8 mouse cellular contexts compared by ENCODE assay signal in genomic region chr6:83086121-83087035, GRCm38 (mm10). TPM values are rescaled to one million over a fixed set of nuclear protein-coding genes. Genes with fewer than 3 reads are reported as not detected.
DNase-seq lines count a peak whose midpoint lies in the region; ATAC-seq and TF ChIP-seq lines count a peak whose summit lies in the region.

TSS of gene Lbx2 (plus strand) at chr6:83086367.

- no peaks in the 10 kb centered on the region for H3K9me3 ChIP-seq in heart, embryonic 13.5 days
- no peaks in the 10 kb centered on the region for H3K9me3 ChIP-seq in ES-Bruce4 (replicated peaks; ENCODE audit: control insufficient read depth, insufficient read depth, low read length, poor library complexity, severe bottlenecking)
- no peaks in the 10 kb centered on the region for H3K9me3 ChIP-seq in embryonic facial prominence, embryonic 14.5 days (ENCODE audit: control insufficient read depth, low read length)
- H3K9me3 ChIP-seq in liver, embryonic 14.5 days (ENCODE audit: control insufficient read depth, low read length): no peaks in the 10 kb centered on the region

- H3K27ac ChIP-seq in heart, embryonic 13.5 days (replicated peaks): no peak within 1 kb of the TSS
- no peak within 1 kb of the TSS for H3K27ac ChIP-seq in ES-Bruce4 (ENCODE audit: insufficient read depth, low read length)
- H3K27ac ChIP-seq in embryonic facial prominence, embryonic 14.5 days (replicated peaks; ENCODE audit: low read depth, low read length): no peak within 1 kb of the TSS
- H3K27ac ChIP-seq in liver, embryonic 14.5 days: no peak within 1 kb of the TSS

- ATAC-seq in heart, embryonic 13.5 days (ENCODE audit: extremely low read depth, insufficient number of reproducible peaks, low FRiP score, low TSS enrichment): no peak
- no peak for ATAC-seq in embryonic facial prominence, embryonic 14.5 days (ENCODE audit: low read depth)
- no peak for ATAC-seq in liver, embryonic 14.5 days (ENCODE audit: insufficient read depth)

- 2% methylated on average over 33 of the region's 42 CpGs for WGBS in heart, embryonic 13.5 days
- WGBS in embryonic facial prominence, embryonic 14.5 days: 4% methylated on average over 29 of the region's 42 CpGs
- WGBS in liver, embryonic 14.5 days (ENCODE audit: insufficient replicate concordance): 2% methylated on average over 42 of the region's 42 CpGs

- TF ChIP-seq EP300 in ES-Bruce4 (IDR thresholded peaks at IDR 0.05; ENCODE audit: insufficient read depth, low read depth, low read length): no peak
- TF ChIP-seq EP300 in liver, embryonic 14.5 days (IDR thresholded peaks at IDR 0.05; ENCODE audit: low read depth): no peak

- TF ChIP-seq POLR2A in ES-Bruce4 (IDR thresholded peaks at IDR 0.05; ENCODE audit: insufficient read depth, low read length): no peak

- peak within 1 kb of the TSS; percentile 48 for H3K4me3 ChIP-seq in heart, embryonic 13.5 days
- H3K4me3 ChIP-seq in ES-Bruce4 (ENCODE audit: low read depth, low read length): peak within 1 kb of the TSS; percentile 39
- H3K4me3 ChIP-seq in embryonic facial prominence, embryonic 14.5 days (ENCODE audit: low read depth, low read length): peak within 1 kb of the TSS; percentile 18
- H3K4me3 ChIP-seq in liver, embryonic 14.5 days (ENCODE audit: insufficient read depth in 1 of 2, low read depth in 2 of 2, low read length in 2 of 2): peak within 1 kb of the TSS in 1 of 2 experiments; percentile 2; a peak in 1 of 4 replicates

- H3K27me3 ChIP-seq in heart, embryonic 13.5 days (replicated peaks): peaks cover 98% of the 10 kb centered on the region
- H3K27me3 ChIP-seq in ES-Bruce4 (ENCODE audit: control insufficient read depth, insufficient read depth, low read length, poor library complexity, severe bottlenecking): no peaks in the 10 kb centered on the region
- peaks cover 83% of the 10 kb centered on the region for H3K27me3 ChIP-seq in embryonic facial prominence, embryonic 14.5 days (replicated peaks; ENCODE audit: control insufficient read depth, insufficient read depth, low read length)
- H3K27me3 ChIP-seq in liver, embryonic 14.5 days (ENCODE audit: control insufficient read depth, insufficient read depth, low read length): peaks cover 63% of the 10 kb centered on the region

- H3K4me2 ChIP-seq in heart, embryonic 13.5 days: peak within 1 kb of the TSS; percentile 73
- peak within 1 kb of the TSS; percentile 48 for H3K4me2 ChIP-seq in embryonic facial prominence, embryonic 14.5 days (ENCODE audit: low read depth, low read length)
- H3K4me2 ChIP-seq in liver, embryonic 14.5 days (ENCODE audit: low read depth): peak within 1 kb of the TSS; percentile 38

- DNase-seq in heart, postnatal 14 days: no peak
- no peak for DNase-seq in embryonic facial prominence, embryonic 14.5 days (ENCODE audit: low spot score)
- DNase-seq in liver, embryonic 14.5 days (ENCODE audit: low read depth in 3 of 3, low spot score in 3 of 3): no peak
- no peak for DNase-seq in left cerebral cortex, adult 18-20 months (ENCODE audit: low spot score in 2 of 2)
- no peak for DNase-seq in frontal cortex, adult 2 months (ENCODE audit: extremely low spot score in 1 of 2, low spot score in 1 of 2)
- DNase-seq in yolk sac, embryonic 10.5 days (ENCODE audit: low spot score): no peak

- peaks cover 12% of the 10 kb centered on the region for H3K36me3 ChIP-seq in heart, embryonic 13.5 days
- no peaks in the 10 kb centered on the region for H3K36me3 ChIP-seq in ES-Bruce4 (ENCODE audit: control insufficient read depth, insufficient read depth, low read length, poor library complexity, severe bottlenecking)
- H3K36me3 ChIP-seq in embryonic facial prominence, embryonic 14.5 days (ENCODE audit: control insufficient read depth, insufficient read depth, low read length): peaks cover 7% of the 10 kb centered on the region; the same call in 1 of the 2 replicates
- H3K36me3 ChIP-seq in liver, embryonic 14.5 days (replicated peaks; ENCODE audit: control insufficient read depth, insufficient read depth, low read depth): no peaks in the 10 kb centered on the region

- H3K4me1 ChIP-seq in heart, embryonic 13.5 days: peaks cover 20% of the 10 kb centered on the region
- H3K4me1 ChIP-seq in ES-Bruce4 (ENCODE audit: control insufficient read depth, insufficient read depth, low read length): no peaks in the 10 kb centered on the region
- H3K4me1 ChIP-seq in embryonic facial prominence, embryonic 14.5 days (ENCODE audit: control insufficient read depth, insufficient read depth, low read length): peaks cover 15% of the 10 kb centered on the region
- no peaks in the 10 kb centered on the region; a peak in 1 of 4 replicates for H3K4me1 ChIP-seq in liver, embryonic 14.5 days (replicated peaks; ENCODE audit: control insufficient read depth in 2 of 2, insufficient read depth in 2 of 2, low read length in 1 of 2)

- peak within 1 kb of the TSS; percentile 66 for H3K9ac ChIP-seq in heart, embryonic 13.5 days
- H3K9ac ChIP-seq in ES-Bruce4 (ENCODE audit: low read depth, poor library complexity, severe bottlenecking): peak within 1 kb of the TSS; percentile 15; the same call in 1 of the 2 replicates
- H3K9ac ChIP-seq in embryonic facial prominence, embryonic 14.5 days (ENCODE audit: low read depth, low read length): peak within 1 kb of the TSS; percentile 30; the same call in 1 of the 2 replicates
- no peak within 1 kb of the TSS for H3K9ac ChIP-seq in liver, embryonic 14.5 days (replicated peaks)

- intact Hi-C loops in heart, postnatal 14 days (cut with DNase I): no loop called here

- no peak for TF ChIP-seq CTCF in ES-Bruce4 (IDR thresholded peaks at IDR 0.05; ENCODE audit: low read depth, low read length)
- TF ChIP-seq CTCF in liver, embryonic 14.5 days (IDR thresholded peaks at IDR 0.05; ENCODE audit: low read depth): no peak

RNA-seq across cellular contexts. Expression of gene Lbx2, which starts in this region (rescaled TPM):
- 0.20 TPM in 1 of 2 replicates, not detected in the other for polyA plus RNA-seq in heart, embryonic 13.5 days (2015; fragmentation: Nextera tagmentation; extraction: Ambion mirVana)
- 1 to 10 TPM in 1 of 2 experiments, under 1 TPM in 1; 0.38 to 1.1 TPM for total RNA-seq in heart, postnatal 14 days (2021)
- not detected in 2 replicates for polyA plus RNA-seq in ES-Bruce4 (2011; ENCODE audit: insufficient read depth, insufficient read length, low read depth, missing spikeins)
- polyA plus RNA-seq in embryonic facial prominence, embryonic 14.5 days (2014; fragmentation: Nextera tagmentation; extraction: Ambion mirVana): 0.71 and 0.87 TPM in 2 replicates
- 0.27 and 0.46 TPM in 2 replicates for polyA plus RNA-seq in liver, embryonic 14.5 days (2012; rRNA removed)
- polyA plus RNA-seq in liver, embryonic 14.5 days (2014; fragmentation: Nextera tagmentation; extraction: Ambion mirVana): 0.35 TPM in 1 of 2 replicates, not detected in the other
- total RNA-seq in left cerebral cortex, adult 18-20 months (2021): not detected
- polyA plus RNA-seq in frontal cortex, adult 2 months (2012; rRNA removed): 0.36 and 0.66 TPM in 2 replicates
